ENCODE assay signal across 26 mouse cellular contexts in genomic region chr1:192890716-192891115, GRCm38 (mm10). TPM values are rescaled to one million over a fixed set of nuclear protein-coding genes. Genes with fewer than 3 reads are reported as not detected.
A peak's percentile ranks its signal among the peaks of the same experiment; 100 is the strongest.
DNase-seq lines count a peak whose midpoint lies in the region; ATAC-seq and TF ChIP-seq lines count a peak whose summit lies in the region.
"Had no signal": no experiment of that assay in that cellular context is flagged by ENCODE, and none has a peak within 500 bp of the region (broad histone marks: within the 10 kb centered on the region; RNA-seq: fewer than 3 reads in every experiment).

No protein-coding gene starts in this region.

- no peak for TF ChIP-seq CTCF in lung, embryonic 14.5 days (IDR thresholded peaks at IDR 0.05; ENCODE audit: low read depth)

- no peak overlapping the region for H3K4me2 ChIP-seq in lung, embryonic 14.5 days
- H3K4me2 ChIP-seq: heart, embryonic 12.5 days; heart, embryonic 15.5 days; hindbrain, embryonic 13.5 days; intestine, embryonic 15.5 days had no signal

- DNase-seq in adrenal gland, postnatal 10 days, result peak; percentile 26
- DNase-seq in adrenal gland, postnatal 25 days, result no peak
- DNase-seq in lung, embryonic 14.5 days, result peak; percentile 35
- DNase-seq in lung, postnatal 4 days, result no peak
- peak; percentile 68 for DNase-seq in NIH3T3 (ENCODE audit: low read depth)
- DNase-seq in gastrocnemius, adult 18-20 months (ENCODE audit: low spot score), result no peak
- DNase-seq in urinary bladder, adult 18-20 months (ENCODE audit: low spot score in 2 of 2), result no peak
- DNase-seq: adrenal gland, adult 8-10 months; cerebellum, adult 18-20 months; cerebellum, adult 9-10 months; cerebellum, postnatal 14 days; forebrain, postnatal 0 days; gastrocnemius, postnatal 25 days; heart, adult 18-20 months; heart, postnatal 10 days; heart, postnatal 36 days had no signal

- ATAC-seq in lung, embryonic 14.5 days (ENCODE audit: insufficient read depth), result no peak; the same call in 1 of the 2 replicates
- ATAC-seq: activated CD4-positive, CD25-positive, alpha-beta regulatory T cell, adult 4 months; CD4-positive, CD25-positive, alpha-beta regulatory T cell, adult 4 months; forebrain, embryonic 14.5 days; forebrain, postnatal 0 days; hindbrain, embryonic 16.5 days; intestine, embryonic 15.5 days had no signal

- H3K36me3 ChIP-seq in lung, embryonic 14.5 days (ENCODE audit: insufficient read depth), result no peaks in the 10 kb centered on the region
- H3K36me3 ChIP-seq: heart, embryonic 12.5 days; heart, embryonic 15.5 days; hindbrain, embryonic 10.5 days; intestine, embryonic 15.5 days had no signal

- no peak overlapping the region for H3K27ac ChIP-seq in lung, embryonic 14.5 days (ENCODE audit: low read depth)
- H3K27ac ChIP-seq: heart, embryonic 15.5 days; hindbrain, embryonic 10.5 days; hindbrain, embryonic 13.5 days; intestine, embryonic 15.5 days had no signal

- H3K9ac ChIP-seq in lung, embryonic 14.5 days, result no peak overlapping the region
- H3K9ac ChIP-seq: forebrain, postnatal 0 days; heart, embryonic 12.5 days; heart, embryonic 15.5 days; hindbrain, embryonic 13.5 days; intestine, embryonic 15.5 days had no signal

- no peaks in the 10 kb centered on the region for H3K9me3 ChIP-seq in lung, embryonic 14.5 days (ENCODE audit: low read depth, low read length)
- H3K9me3 ChIP-seq: heart, embryonic 12.5 days; heart, embryonic 15.5 days; hindbrain, embryonic 10.5 days; hindbrain, embryonic 13.5 days; intestine, embryonic 15.5 days had no signal

- no peaks in the 10 kb centered on the region for H3K27me3 ChIP-seq in lung, embryonic 14.5 days (ENCODE audit: insufficient read depth, low read length)
- H3K27me3 ChIP-seq: heart, embryonic 12.5 days; heart, embryonic 15.5 days; hindbrain, embryonic 13.5 days; intestine, embryonic 15.5 days had no signal

- no peaks in the 10 kb centered on the region for H3K4me1 ChIP-seq in lung, embryonic 14.5 days (ENCODE audit: insufficient read depth)
- H3K4me1 ChIP-seq: heart, embryonic 12.5 days; heart, embryonic 15.5 days; hindbrain, embryonic 10.5 days; hindbrain, embryonic 13.5 days; intestine, embryonic 15.5 days had no signal

- H3K4me3 ChIP-seq in lung, embryonic 14.5 days (ENCODE audit: low read depth, low read length), result no peak overlapping the region
- H3K4me3 ChIP-seq: heart, embryonic 12.5 days; heart, embryonic 15.5 days; hindbrain, embryonic 10.5 days; hindbrain, embryonic 13.5 days; intestine, embryonic 15.5 days had no signal

- 59% methylated on average over 3 of the region's 3 CpGs for WGBS in lung, embryonic 14.5 days

RNA-seq across cellular contexts. Expression of gene Sertad4, which starts 35.2 kb away (rescaled TPM):
- 1 to 10 TPM; 7.9 to 9.3 TPM for total RNA-seq in adrenal gland, postnatal 10 days (2021)
- total RNA-seq in adrenal gland, postnatal 25 days (2021), result 10.1 and 18.8 TPM in 2 replicates
- 22.8 and 23.5 TPM in 2 replicates for polyA plus RNA-seq in lung, embryonic 14.5 days (2014; fragmentation: Nextera tagmentation; extraction: Ambion mirVana)
- 1 to 10 TPM in 1 of 2 experiments, under 1 TPM in 1; 0.66 to 2.6 TPM for total RNA-seq in gastrocnemius, adult 18-20 months (2021)
- total RNA-seq: MEL had no signal
- polyA plus RNA-seq: activated CD4-positive, CD25-positive, alpha-beta regulatory T cell, adult 4 months; CD4-positive, CD25-positive, alpha-beta regulatory T cell, adult 4 months had no signal

Comparison
In these comparisons a context has a peak if more than half of its experiments do, and no peak if none do; other contexts are left out.
1. DNase-seq: peak in adrenal gland, postnatal 10 days (single experiment), lung, embryonic 14.5 days (single experiment) and NIH3T3 (single experiment); none in adrenal gland, postnatal 25 days (single experiment), lung, postnatal 4 days (0 of 2), gastrocnemius, adult 18-20 months (single experiment) and urinary bladder, adult 18-20 months (0 of 2).